Mouse (Mus musculus): ENCODE results near the gene Fam25c. TPM values are rescaled to one million over a fixed set of nuclear protein-coding genes. Genes with fewer than 3 reads are reported as not detected.
A peak's percentile ranks its signal among the peaks of the same experiment; 100 is the strongest.

Gene Fam25c
- total and polyA plus RNA-seq, 3 experiments = not detected

DNA sequence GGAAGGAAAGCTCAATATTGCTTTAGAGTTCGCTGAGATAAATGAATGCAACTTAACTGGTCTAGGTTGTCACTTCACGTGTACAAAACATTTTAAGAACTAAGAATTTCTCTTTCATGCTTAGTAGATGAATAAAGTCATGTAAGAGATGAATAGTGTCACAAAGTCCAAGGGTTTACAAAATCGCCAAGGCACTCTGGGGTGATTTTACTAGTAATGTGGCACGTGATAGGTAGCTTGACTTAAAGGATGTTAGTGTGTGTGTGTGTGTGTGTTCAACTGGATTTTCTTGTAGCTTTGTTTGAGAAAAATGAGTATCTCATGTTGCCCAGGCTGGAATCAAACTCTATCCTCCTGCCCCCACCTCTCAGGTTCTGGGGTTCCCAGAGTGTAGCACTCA, 46.0 kb downstream of the Fam25c start:
- Histone ChIP-seq H3K27ac (ENCODE audit: control insufficient read depth, low read depth, low read length) (no peak overlapping the region), H3K79me2 (ENCODE audit: control insufficient read depth, insufficient read depth, low read length, poor library complexity) (peaks cover 33% of the 10 kb centered on the region), H3K27me3 (ENCODE audit: control insufficient read depth in 1 of 2, insufficient read depth in 2 of 2, low read length in 2 of 2) (no peaks in the 10 kb centered on the region), H3K4me1 (ENCODE audit: control insufficient read depth in 1 of 2, insufficient read depth in 2 of 2, low read length in 2 of 2) (peaks cover 12 to 23% of the 10 kb centered on the region in 2 experiments), H3K9me3 (replicated peaks; ENCODE audit: insufficient read depth, low read length) (no peaks in the 10 kb centered on the region), H3K4me3 (ENCODE audit: control insufficient read depth in 1 of 2, insufficient read depth in 1 of 2, low read depth in 2 of 2, low read length in 2 of 2) (peak overlapping the region in 1 of 2 experiments; percentile 89; a peak in 1 of 4 replicates), H3K9ac (ENCODE audit: control insufficient read depth, low read depth, low read length, poor library complexity, severe bottlenecking) (no peak overlapping the region), H3K36me3 (ENCODE audit: control insufficient read depth in 1 of 2, insufficient read depth in 2 of 2, low read length in 2 of 2) (peaks cover 0 to 20% of the 10 kb centered on the region in 2 experiments)
- TF ChIP-seq POLR2A (IDR thresholded peaks at IDR 0.05; ENCODE audit: control insufficient read depth in 1 of 2, insufficient read depth in 1 of 2, low read depth in 1 of 2, low read length in 2 of 2, poor library complexity in 1 of 2) = no peak
- no peak for TF ChIP-seq TAL1 (IDR thresholded peaks at IDR 0.05; ENCODE audit: low read length)
- no peak for TF ChIP-seq CHD1 (IDR thresholded peaks at IDR 0.05; ENCODE audit: low read depth, low read length)
- TF ChIP-seq ZKSCAN1 (IDR thresholded peaks at IDR 0.05; ENCODE audit: low read depth, low read length) = no peak
- TF ChIP-seq TBP (IDR thresholded peaks at IDR 0.05; ENCODE audit: low read depth, low read length) = no peak
- no peak for TF ChIP-seq NELFE (IDR thresholded peaks at IDR 0.05; ENCODE audit: low read depth, low read length)
- TF ChIP-seq MAZ (IDR thresholded peaks at IDR 0.05; ENCODE audit: low read depth, low read length) = no peak
- no peak for TF ChIP-seq MEF2A (IDR thresholded peaks at IDR 0.05; ENCODE audit: extremely low read depth, insufficient replicate concordance, low read depth, low read length, poor library complexity, severe bottlenecking)
- TF ChIP-seq POLR2AphosphoS2 (IDR thresholded peaks at IDR 0.05; ENCODE audit: low read length) = no peak
- TF ChIP-seq ELF1 (IDR thresholded peaks at IDR 0.05; ENCODE audit: low read depth, low read length) = no peak
- TF ChIP-seq USF1 (IDR thresholded peaks at IDR 0.05; ENCODE audit: low read depth, low read length) = no peak
- DNase-seq (ENCODE audit: low read depth, low spot score) = no peak

- no peak overlapping the region for H3K4me3 ChIP-seq (ENCODE audit: control insufficient read depth in 1 of 2, insufficient read depth in 1 of 2, low read depth in 2 of 2, low read length in 2 of 2)
- TF ChIP-seq MAX (IDR thresholded peaks at IDR 0.05; ENCODE audit: low read length) = no peak
- TF ChIP-seq UBTF (IDR thresholded peaks at IDR 0.05; ENCODE audit: borderline replicate concordance, insufficient read depth, low read depth, low read length) = no peak
- no peak for TF ChIP-seq JUND (IDR thresholded peaks at IDR 0.05; ENCODE audit: low read depth, low read length)
- no peak for TF ChIP-seq MXI1 (IDR thresholded peaks at IDR 0.05; ENCODE audit: low read depth, low read length)
- no peak for TF ChIP-seq KAT2A (conservative IDR thresholded peaks at IDR 0.05; ENCODE audit: low read depth, low read length)
- TF ChIP-seq RCOR1 (IDR thresholded peaks at IDR 0.05; ENCODE audit: low read depth, low read length) = no peak
- no peak for TF ChIP-seq MAZ (IDR thresholded peaks at IDR 0.05; ENCODE audit: low read depth, low read length)
- no peak for TF ChIP-seq MYB (IDR thresholded peaks at IDR 0.05; ENCODE audit: low read depth, low read length)
- TF ChIP-seq NELFE (IDR thresholded peaks at IDR 0.05; ENCODE audit: low read depth, low read length) = no peak
- no peak for TF ChIP-seq NRF1 (IDR thresholded peaks at IDR 0.05; ENCODE audit: insufficient read depth, low read depth, low read length, poor library complexity, severe bottlenecking)
- no peak for TF ChIP-seq SMC3 (IDR thresholded peaks at IDR 0.05; ENCODE audit: low read depth, low read length)
- TF ChIP-seq USF2 (IDR thresholded peaks at IDR 0.05; ENCODE audit: borderline replicate concordance in 1 of 2, insufficient read depth in 1 of 2, low read depth in 1 of 2, low read length in 2 of 2) = no peak
- TF ChIP-seq HCFC1 (IDR thresholded peaks at IDR 0.05; ENCODE audit: low read depth, low read length) = no peak
- no peak for TF ChIP-seq ELF1 (IDR thresholded peaks at IDR 0.05; ENCODE audit: low read depth, low read length)
- no peak for TF ChIP-seq ZMIZ1 (IDR thresholded peaks at IDR 0.05; ENCODE audit: low read depth, low read length)
- no peak for TF ChIP-seq ZKSCAN1 (IDR thresholded peaks at IDR 0.05; ENCODE audit: low read depth, low read length)
- TF ChIP-seq RAD21 (IDR thresholded peaks at IDR 0.05; ENCODE audit: low read depth, low read length) = no peak
- H3K79me2 ChIP-seq (ENCODE audit: control insufficient read depth, insufficient read depth, low read length, poor library complexity) = no peaks in the 10 kb centered on the region
- no peaks in the 10 kb centered on the region; a peak in 1 of 4 replicates for H3K36me3 ChIP-seq (ENCODE audit: control insufficient read depth in 1 of 2, insufficient read depth in 2 of 2, low read length in 2 of 2)
- no peak overlapping the region for H3K9ac ChIP-seq (ENCODE audit: control insufficient read depth, low read depth, low read length, poor library complexity, severe bottlenecking)
- 0 out of 4 replicates have a peak, but pooled peaks cover 0 to 3% of the 10 kb centered on the region in 2 experiments for H3K4me1 ChIP-seq (ENCODE audit: control insufficient read depth in 1 of 2, insufficient read depth in 2 of 2, low read length in 2 of 2)
- H3K27me3 ChIP-seq (ENCODE audit: control insufficient read depth in 1 of 2, insufficient read depth in 2 of 2, low read length in 2 of 2) = no peaks in the 10 kb centered on the region
- H3K9me3 ChIP-seq (replicated peaks; ENCODE audit: insufficient read depth, low read length) = no peaks in the 10 kb centered on the region
- no peak overlapping the region for H3K27ac ChIP-seq (ENCODE audit: control insufficient read depth, low read depth, low read length)
- no peak for DNase-seq (ENCODE audit: low read depth, low spot score)
Observed at GRCm38 (mm10) chr14:34303265-34303680, 52.0 kb downstream of the Fam25c start.

Measured in MEL (cell line).